Mouse (Mus musculus) megakaryocyte, embryonic 14.5 days (primary cell): ENCODE measurements around the gene Nrn1.

ENCODE experiments used
- FLI1 ChIP-seq: IDR thresholded peaks from 2 replicates; pipeline ENCODE4 v1.6.1; 2012; ENCODE audit warnings: low read length, inconsistent platforms, mixed read lengths
- GATA1 ChIP-seq: IDR thresholded peaks from 3 replicates; pipeline ENCODE4 v1.6.1; 2012; ENCODE audit warnings: mixed read lengths, low read length, inconsistent platforms, borderline replicate concordance

DNA sequence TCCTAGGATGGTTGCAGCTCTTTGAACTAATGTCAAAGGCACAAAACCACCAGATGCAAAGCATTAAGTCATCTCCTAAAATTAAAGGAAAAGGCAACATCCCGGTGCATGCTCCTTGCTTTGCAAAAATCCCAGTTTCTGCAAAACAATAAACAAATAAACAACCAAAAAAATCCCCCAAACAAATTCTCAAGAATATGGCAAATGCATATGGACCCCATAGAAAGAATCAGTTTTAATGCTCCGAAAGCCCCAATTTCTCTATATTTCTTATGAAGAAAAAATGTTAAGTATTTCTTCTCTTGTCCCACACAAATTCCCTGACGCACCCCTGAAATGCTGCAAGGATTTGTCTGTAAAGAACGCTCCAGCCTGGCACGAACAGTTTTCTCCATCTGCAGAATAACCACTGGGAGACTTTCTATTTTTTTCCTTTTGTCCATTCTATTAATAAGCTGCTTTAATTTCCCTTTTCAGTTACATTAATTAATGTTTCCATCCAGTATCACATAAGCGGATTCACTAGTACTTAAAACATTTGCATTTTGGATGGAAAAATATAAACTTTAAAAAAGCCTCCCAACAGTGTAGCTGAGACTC, 1.9 kb downstream of the Nrn1 start:
- TF ChIP-seq GATA1 (no peak), FLI1 (no peak)
